Mouse (Mus musculus) megakaryocyte, embryonic 14.5 days (primary cell): ENCODE results near the gene Tgfbr3.

Experiments used
- FLI1 ChIP-seq: IDR thresholded peaks from 2 replicates; pipeline ENCODE4 v1.6.1; 2012; ENCODE audit warnings: low read length, inconsistent platforms, mixed read lengths
- GATA1 ChIP-seq: IDR thresholded peaks from 3 replicates; pipeline ENCODE4 v1.6.1; 2012; ENCODE audit warnings: mixed read lengths, low read length, inconsistent platforms, borderline replicate concordance

DNA sequence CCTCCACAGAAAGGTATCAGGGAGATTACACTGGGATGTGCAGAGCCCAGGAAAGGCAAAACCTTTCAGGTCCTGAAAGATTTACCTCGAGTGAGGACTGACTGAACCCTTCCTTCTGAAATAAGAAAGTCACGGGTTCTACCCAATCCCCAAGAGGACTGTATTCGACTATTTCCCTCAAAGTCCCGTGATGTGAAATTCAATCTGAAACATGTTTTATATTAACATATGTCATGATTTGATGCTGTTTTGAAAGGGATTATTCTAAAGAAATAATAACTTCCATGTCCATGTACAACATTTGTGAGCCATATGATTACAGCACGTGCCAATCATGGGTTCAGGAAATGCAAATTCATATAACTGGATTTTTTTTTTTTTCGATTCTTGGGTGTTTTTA is 126.6 kb downstream of the Tgfbr3 start:
- TF ChIP-seq GATA1: no peak
- TF ChIP-seq FLI1: no peak
